Mouse (Mus musculus) heart, embryonic 15.5 days (tissue): ENCODE measurements around the gene Prr15. TPM values are rescaled to one million over a fixed set of nuclear protein-coding genes. Genes with fewer than 3 reads are reported as not detected.

Source experiments
- ATAC-seq: fragments of 200-750 bp; cut with Nextera tagmentation; replicated peaks from 2 replicates; pipeline ENCODE4 v1.8.0; 2017; ENCODE audit warnings: low read depth, moderate TSS enrichment; ENCODE audit not compliant: insufficient number of reproducible peaks, insufficient read depth, low FRiP score
- H3K27ac ChIP-seq: fragments of 300-500 bp; sonication (generic); 2 replicates; pipeline ENCODE4 v1.5.1; 2015; ENCODE audit warnings: mild to moderate bottlenecking, inconsistent platforms
- H3K27me3 ChIP-seq: fragments of 300-500 bp; sonication (generic); 2 replicates; pipeline ENCODE4 v1.6.1; 2015; ENCODE audit warnings: inconsistent platforms
- H3K36me3 ChIP-seq: fragments of 300-500 bp; sonication (generic); 2 replicates; pipeline ENCODE4 v1.6.1; 2015; ENCODE audit warnings: mild to moderate bottlenecking, inconsistent platforms
- H3K4me1 ChIP-seq: fragments of 300-500 bp; sonication (generic); replicated peaks from 2 replicates; pipeline ENCODE4 v1.6.1; 2015; ENCODE audit warnings: inconsistent platforms
- H3K4me2 ChIP-seq: fragments of 300-500 bp; sonication (generic); 2 replicates; pipeline ENCODE4 v1.6.1; 2015; ENCODE audit warnings: inconsistent platforms, mild to moderate bottlenecking, moderate library complexity
- H3K4me3 ChIP-seq: fragments of 300-500 bp; sonication (generic); 2 replicates; pipeline ENCODE4 v1.5.1; 2015; ENCODE audit warnings: mild to moderate bottlenecking, inconsistent platforms
- H3K9ac ChIP-seq: fragments of 300-500 bp; sonication (generic); 2 replicates; pipeline ENCODE4 v1.6.1; 2015; ENCODE audit warnings: mild to moderate bottlenecking, inconsistent platforms
- H3K9me3 ChIP-seq: fragments of 300-500 bp; sonication (generic); replicated peaks from 2 replicates; pipeline ENCODE4 v1.6.1; 2016; ENCODE audit warnings: inconsistent platforms
- WGBS: fragments of 180-500 bp; shearing (Covaris S2); methylation state at CpG from one replicate; pipeline ENCODE4 v1.1.7; 2015; ENCODE audit warnings: mixed read lengths; 5-methylcytosine and 5-hydroxymethylcytosine counted together
- polyA plus RNA-seq: library from polyadenylated mRNA; unstranded; fragments of >200 nt; fragmentation: Nextera tagmentation; extraction: Ambion mirVana; gene quantifications from 2 replicates; pipeline ENCODE4 v1.2.1, GENCODE M21; 2015

The Prr15 gene
- polyA plus RNA-seq, 1 experiment from 2014 or later, result 17.8 TPM

DNA sequence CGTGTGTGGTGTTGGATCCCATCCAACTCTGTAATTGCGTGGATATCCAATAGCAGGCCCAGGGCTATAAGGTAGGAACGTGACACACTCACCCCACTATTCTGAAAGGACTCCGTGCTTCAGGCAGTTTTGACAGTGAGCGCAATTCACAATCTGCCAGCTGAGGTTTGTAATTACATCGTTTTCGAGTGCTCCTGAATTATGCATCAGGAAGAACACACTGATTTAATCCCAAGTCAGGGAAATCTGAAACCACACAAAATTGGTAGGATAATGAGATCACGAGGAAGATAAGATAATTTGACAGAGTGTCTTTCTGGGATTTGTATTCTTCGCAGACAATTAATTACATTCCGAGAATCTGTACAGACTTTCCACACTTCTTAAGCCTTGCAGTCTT is 6.1 kb downstream of the Prr15 start:
- Histone ChIP-seq H3K4me1 (peaks cover 5% of the 10 kb centered on the region), H3K36me3 (no peaks in the 10 kb centered on the region), H3K4me3 (no peak overlapping the region), H3K27ac (no peak overlapping the region), H3K9ac (no peak overlapping the region), H3K9me3 (no peaks in the 10 kb centered on the region), H3K4me2 (no peak overlapping the region), H3K27me3 (peaks cover 2% of the 10 kb centered on the region; the same call in 1 of the 2 replicates)
- WGBS, result 63% methylated on average over 10 of the region's 10 CpGs
- ATAC-seq, result no peak

- H3K9me3 ChIP-seq, result no peaks in the 10 kb centered on the region
- no peak overlapping the region for H3K4me2 ChIP-seq
- ATAC-seq, result no peak
- peaks cover 2% of the 10 kb centered on the region; the same call in 1 of the 2 replicates for H3K27me3 ChIP-seq
- no peak overlapping the region for H3K4me3 ChIP-seq
- H3K4me1 ChIP-seq, result peaks cover under 1% of the 10 kb centered on the region; the same call in 1 of the 2 replicates
- no peak overlapping the region for H3K9ac ChIP-seq
- 68% methylated on average over 8 of the region's 8 CpGs for WGBS
- no peaks in the 10 kb centered on the region for H3K36me3 ChIP-seq
- no peak overlapping the region for H3K27ac ChIP-seq
These were observed 6.6 kb downstream of the Prr15 start for GRCm38 (mm10) chr6:54332203-54332602.

DNA sequence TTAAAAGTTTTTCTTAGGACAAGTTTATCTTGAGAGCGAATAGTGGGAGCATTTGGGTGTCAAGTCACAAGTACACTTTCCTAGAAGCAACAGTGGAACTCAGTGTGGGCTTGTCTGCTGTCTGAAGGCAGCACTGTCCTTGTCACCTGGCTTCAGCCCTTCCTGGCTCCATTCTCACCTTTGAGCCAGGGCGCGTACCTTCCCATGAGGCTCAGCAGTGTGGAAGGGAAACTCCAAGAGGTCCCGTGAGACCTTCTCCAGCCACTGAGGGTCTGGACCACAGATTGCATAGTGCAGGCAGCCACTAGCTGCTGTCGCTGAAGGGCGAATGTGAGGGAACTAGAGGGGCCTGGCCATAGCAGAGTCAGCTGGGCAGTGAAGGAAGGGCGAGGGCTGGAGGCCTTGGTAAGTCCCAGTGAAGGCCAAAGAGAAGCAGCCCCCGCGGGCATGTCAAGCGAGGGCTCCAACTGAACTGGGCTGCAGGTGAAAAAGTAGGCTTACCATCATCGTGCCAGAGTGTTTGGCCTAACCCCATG is 7.5 kb downstream of the Prr15 start:
- Histone ChIP-seq H3K4me2 (no peak overlapping the region), H3K4me3 (no peak overlapping the region), H3K9ac (no peak overlapping the region), H3K27ac (no peak overlapping the region), H3K9me3 (no peaks in the 10 kb centered on the region), H3K36me3 (no peaks in the 10 kb centered on the region), H3K4me1 (no peaks in the 10 kb centered on the region), H3K27me3 (peaks cover 2% of the 10 kb centered on the region; the same call in 1 of the 2 replicates)
- no peak for ATAC-seq
- 62% methylated on average over 11 of the region's 11 CpGs for WGBS

- no peaks in the 10 kb centered on the region; the same call in 1 of the 2 replicates for H3K27me3 ChIP-seq
- 47% methylated on average over 9 of the region's 9 CpGs for WGBS
- H3K4me1 ChIP-seq, result no peaks in the 10 kb centered on the region
- no peaks in the 10 kb centered on the region for H3K9me3 ChIP-seq
- ATAC-seq, result no peak
- H3K4me3 ChIP-seq, result no peak overlapping the region
- H3K9ac ChIP-seq, result no peak overlapping the region
- no peak overlapping the region for H3K4me2 ChIP-seq
- H3K36me3 ChIP-seq, result no peaks in the 10 kb centered on the region
- no peak overlapping the region for H3K27ac ChIP-seq
These were observed 8.2 kb downstream of the Prr15 start for GRCm38 (mm10) chr6:54333652-54334396.

GRCm38 (mm10) chr6:54337321-54337720 is 11.7 kb downstream of the Prr15 start:
- H3K36me3 ChIP-seq, result no peaks in the 10 kb centered on the region
- no peaks in the 10 kb centered on the region for H3K9me3 ChIP-seq
- H3K4me2 ChIP-seq, result no peak overlapping the region
- no peak overlapping the region for H3K9ac ChIP-seq
- no peak for ATAC-seq
- WGBS, result 80% methylated on average over 6 of the region's 6 CpGs
- no peak overlapping the region for H3K27ac ChIP-seq
- no peaks in the 10 kb centered on the region for H3K4me1 ChIP-seq
- H3K4me3 ChIP-seq, result no peak overlapping the region
- no peaks in the 10 kb centered on the region for H3K27me3 ChIP-seq

- H3K36me3 ChIP-seq, result no peaks in the 10 kb centered on the region
- H3K27ac ChIP-seq, result no peak overlapping the region
- H3K4me3 ChIP-seq, result no peak overlapping the region
- no peak for ATAC-seq
- no peak overlapping the region for H3K4me2 ChIP-seq
- no peaks in the 10 kb centered on the region for H3K9me3 ChIP-seq
- WGBS, result 82% methylated on average over 5 of the region's 5 CpGs
- H3K27me3 ChIP-seq, result no peaks in the 10 kb centered on the region
- no peaks in the 10 kb centered on the region for H3K4me1 ChIP-seq
- H3K9ac ChIP-seq, result no peak overlapping the region
These were observed 15.5 kb downstream of the Prr15 start for GRCm38 (mm10) chr6:54341133-54341532.

- WGBS, result 79% methylated on average over 10 of the region's 10 CpGs
- Histone ChIP-seq H3K4me1 (no peaks in the 10 kb centered on the region), H3K9ac (no peak overlapping the region), H3K27ac (no peak overlapping the region), H3K36me3 (no peaks in the 10 kb centered on the region), H3K4me2 (no peak overlapping the region), H3K27me3 (no peaks in the 10 kb centered on the region), H3K4me3 (no peak overlapping the region), H3K9me3 (no peaks in the 10 kb centered on the region)
- no peak for ATAC-seq
These were observed 16.6 kb downstream of the Prr15 start for GRCm38 (mm10) chr6:54342223-54342622.

- Histone ChIP-seq H3K4me2 (no peak overlapping the region), H3K9me3 (no peaks in the 10 kb centered on the region), H3K4me3 (no peak overlapping the region), H3K27ac (no peak overlapping the region), H3K27me3 (no peaks in the 10 kb centered on the region), H3K9ac (no peak overlapping the region), H3K4me1 (peaks cover 7% of the 10 kb centered on the region), H3K36me3 (no peaks in the 10 kb centered on the region)
- 56% methylated on average over 5 of the region's 5 CpGs for WGBS
- no peak for ATAC-seq
These were observed 26.2 kb downstream of the Prr15 start for GRCm38 (mm10) chr6:54351860-54352259.

DNA sequence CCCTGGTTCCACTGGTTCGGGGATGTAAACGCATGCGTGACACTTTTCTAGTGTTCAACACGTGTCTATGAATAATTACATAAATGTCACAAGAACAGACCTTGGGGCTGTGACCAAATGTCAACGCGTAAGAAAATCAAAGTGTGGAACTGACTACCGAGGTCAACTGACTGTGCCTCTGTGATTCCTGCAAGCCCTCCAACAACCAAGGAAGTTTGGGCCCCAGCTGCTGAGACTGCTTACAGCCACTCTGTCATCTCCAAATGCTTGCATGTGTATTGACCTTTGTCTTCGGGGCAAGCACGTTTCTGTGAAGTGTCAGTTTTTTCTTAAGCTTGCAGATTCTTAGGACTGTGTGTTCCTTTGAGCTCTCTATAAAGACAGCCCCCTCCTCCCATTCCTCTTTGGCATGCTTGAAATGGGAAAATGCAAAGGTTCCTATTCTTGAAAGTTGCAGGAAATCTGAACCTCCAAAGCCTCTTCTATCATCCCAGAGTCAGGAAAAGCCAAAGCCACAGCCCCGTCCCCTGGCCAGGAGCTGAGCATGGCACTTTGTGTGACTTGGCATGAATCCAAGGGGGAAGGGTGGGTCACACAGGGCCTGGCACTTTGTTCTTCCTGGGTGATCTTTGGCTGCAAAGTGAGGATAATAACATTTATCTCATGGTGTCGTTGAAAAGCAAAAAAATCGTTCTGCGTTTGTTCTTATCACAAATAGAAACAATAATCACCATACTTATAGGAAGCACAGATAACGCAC is 27.5 kb downstream of the Prr15 start:
- Histone ChIP-seq H3K4me3 (no peak overlapping the region), H3K4me2 (no peak overlapping the region), H3K36me3 (no peaks in the 10 kb centered on the region), H3K27ac (no peak overlapping the region), H3K27me3 (no peaks in the 10 kb centered on the region), H3K4me1 (peaks cover 7% of the 10 kb centered on the region), H3K9ac (no peak overlapping the region), H3K9me3 (no peaks in the 10 kb centered on the region)
- ATAC-seq, result no peak
- 51% methylated on average over 14 of the region's 14 CpGs for WGBS

- WGBS, result 82% methylated on average over 5 of the region's 5 CpGs
- Histone ChIP-seq H3K36me3 (no peaks in the 10 kb centered on the region), H3K27me3 (no peaks in the 10 kb centered on the region), H3K4me1 (peaks cover 7% of the 10 kb centered on the region), H3K27ac (no peak overlapping the region), H3K9ac (no peak overlapping the region), H3K9me3 (no peaks in the 10 kb centered on the region), H3K4me3 (no peak overlapping the region), H3K4me2 (no peak overlapping the region)
- no peak for ATAC-seq
These were observed 28.1 kb downstream of the Prr15 start for GRCm38 (mm10) chr6:54353698-54354097.

GRCm38 (mm10) chr6:54355626-54356025 is 30.0 kb downstream of the Prr15 start:
- Histone ChIP-seq H3K4me1 (peaks cover 7% of the 10 kb centered on the region), H3K36me3 (no peaks in the 10 kb centered on the region), H3K9ac (no peak overlapping the region), H3K27me3 (no peaks in the 10 kb centered on the region), H3K9me3 (no peaks in the 10 kb centered on the region), H3K27ac (no peak overlapping the region), H3K4me2 (no peak overlapping the region), H3K4me3 (no peak overlapping the region)
- no peak for ATAC-seq
- 64% methylated on average over 6 of the region's 6 CpGs for WGBS
